Mouse (Mus musculus) CD4-positive naive resting alpha-beta T cell, adult 76 days (primary cell): ENCODE measurements around the gene Tcf23. TPM values are rescaled to one million over a fixed set of nuclear protein-coding genes. Genes with fewer than 3 reads are reported as not detected.

ENCODE experiments used
- total RNA-seq: library from RNA; stranded (reverse); gene quantifications from one replicate; pipeline ENCODE4 v1.2.4, GENCODE M21; 2023

Gene Tcf23
- total RNA-seq: not detected

DNA sequence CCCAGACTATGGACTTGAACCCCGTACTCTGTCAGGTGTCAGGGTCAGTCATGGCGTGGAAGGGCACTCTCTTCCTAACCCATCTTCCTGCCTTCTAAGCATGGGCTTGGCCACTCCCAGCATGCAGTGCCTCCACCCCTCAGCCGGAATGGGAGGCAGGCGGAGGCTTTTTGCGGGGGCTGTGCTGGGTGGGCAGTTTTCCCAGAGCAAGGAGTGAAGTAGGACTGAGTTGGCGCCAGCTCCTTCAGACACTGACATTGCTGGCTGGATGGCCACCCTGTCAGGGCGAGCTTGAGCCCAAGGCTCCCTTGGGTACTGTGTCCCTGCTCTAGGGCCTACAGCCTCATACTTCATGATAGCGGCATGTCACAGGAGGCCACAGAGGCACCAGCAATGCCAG is at the start of gene Tcf23:
Gene Tcf23 (plus strand): TSS at position 247 of the 400 bp plus-strand sequence.

DNA sequence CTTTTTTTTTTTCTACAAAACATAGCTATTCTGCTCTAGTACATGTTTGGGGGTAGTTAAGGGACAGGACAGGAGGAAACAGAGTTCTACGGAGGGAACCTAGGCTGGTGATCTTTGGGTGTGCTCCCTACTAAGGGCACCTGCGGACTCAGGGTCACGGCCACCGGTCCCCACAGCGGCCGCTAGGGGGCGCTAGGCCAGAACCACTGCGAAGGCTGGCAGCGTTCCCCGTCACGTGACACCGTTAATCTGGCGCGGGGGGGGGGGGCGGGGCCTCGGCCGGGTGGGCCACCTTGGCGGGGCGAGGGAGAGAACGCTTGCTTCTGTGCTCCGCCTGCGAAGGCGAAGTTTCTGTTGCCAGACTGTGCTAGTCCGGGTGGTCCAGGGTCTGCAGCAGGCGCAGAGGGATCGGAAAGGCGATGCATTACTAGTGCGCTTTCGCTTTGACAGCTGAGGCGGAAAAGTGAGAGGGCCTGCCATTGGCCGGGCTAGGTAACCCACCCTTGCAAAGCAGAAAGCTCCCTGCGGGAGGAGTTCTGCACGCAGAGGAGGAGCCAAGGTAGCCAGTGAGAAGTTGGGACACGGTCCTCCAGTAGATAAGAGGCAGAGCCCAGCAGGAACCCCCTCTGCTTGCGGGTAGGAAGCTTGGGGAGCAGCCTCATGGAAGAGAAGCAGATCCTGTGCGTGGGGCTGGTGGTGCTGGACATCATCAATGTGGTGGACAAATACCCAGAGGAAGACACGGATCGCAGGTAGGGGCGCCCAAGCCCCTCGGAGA is 47.0 kb upstream of the Tcf23 start, which contains the start of gene Khk:
Gene Khk (plus strand): TSS at position 176 of the 778 bp plus-strand sequence.

DNA sequence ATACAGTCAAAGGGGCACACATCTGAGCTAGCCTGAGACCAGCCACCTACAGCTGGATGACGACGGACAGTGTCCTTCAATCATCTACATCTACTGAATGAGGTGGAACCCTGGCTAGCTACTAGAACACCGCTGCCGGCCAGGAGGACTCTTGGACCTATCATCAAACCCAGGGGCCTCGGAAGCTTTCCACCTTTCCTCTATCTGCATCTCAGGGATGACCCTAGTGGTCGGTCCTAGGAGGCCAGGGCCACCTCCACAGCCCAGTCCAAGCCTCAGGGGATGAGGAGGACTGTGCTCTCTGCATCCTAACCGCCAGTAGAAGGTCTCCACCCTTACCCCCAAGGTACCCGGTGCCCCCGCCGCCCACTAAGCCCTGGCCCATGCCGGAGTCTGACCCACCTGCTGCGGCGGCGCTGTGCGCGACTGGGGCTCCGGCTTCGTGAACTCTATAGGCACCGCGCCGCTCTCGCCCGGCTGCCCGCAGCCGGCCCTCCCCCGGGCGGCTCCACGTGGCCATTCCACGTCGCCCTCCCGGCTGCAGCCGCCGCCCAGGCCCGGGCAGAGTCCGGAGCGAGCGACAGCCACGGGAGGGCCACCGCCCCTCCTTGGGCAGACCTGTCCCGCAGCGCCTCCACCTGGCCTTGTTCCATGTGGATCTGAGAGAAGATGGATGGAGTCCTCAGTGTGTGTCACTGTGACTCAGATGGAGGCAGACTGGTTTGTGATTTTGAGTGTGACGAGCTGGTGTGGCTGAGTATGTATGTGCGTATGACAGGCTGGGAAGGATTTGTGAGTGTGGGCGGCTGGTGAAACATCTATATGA is 23.3 kb upstream of the Tcf23 start, which contains the start of gene Cgref1:
Gene Cgref1 (minus strand): TSS at position 636 of the 826 bp plus-strand sequence.

DNA sequence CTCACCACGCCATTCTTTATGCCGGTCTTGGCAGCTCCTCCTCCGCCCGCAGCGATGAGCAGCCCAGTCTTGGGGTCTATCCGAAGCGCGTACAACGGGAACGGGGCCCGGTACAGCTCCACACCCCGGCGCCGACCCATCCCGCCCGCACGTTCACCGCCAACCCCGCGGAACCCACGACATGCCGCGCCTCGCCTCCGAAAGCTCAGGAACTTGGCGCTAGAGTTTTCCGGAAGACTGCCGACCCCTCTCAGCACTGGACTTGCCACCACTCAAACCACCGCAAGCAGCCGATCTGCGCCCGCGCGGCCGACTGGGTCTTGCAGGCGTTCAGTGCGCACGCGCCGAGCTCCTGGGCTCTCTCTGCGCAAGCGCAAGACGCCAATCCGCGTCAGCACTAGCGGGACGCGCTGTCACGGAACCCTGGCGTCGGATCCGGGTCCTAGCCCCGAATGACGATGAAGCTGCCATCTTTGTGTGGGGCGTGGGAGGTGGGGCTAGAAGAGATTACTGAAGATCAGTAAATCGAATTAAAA is 8.4 kb upstream of the Tcf23 start, which contains the start of gene Preb:
Gene Preb (minus strand): TSS at position 396 of the 536 bp plus-strand sequence.

Other genes starting within 250 kb of the Tcf23 start
- 11.1 TPM for gene Mapre3, start 154.0 kb upstream of the Tcf23 start, total RNA-seq
- gene Tmem214, start 100.7 kb upstream of the Tcf23 start, total RNA-seq: 37.7 TPM
- gene Agbl5, start 80.0 kb upstream of the Tcf23 start, total RNA-seq: 12.3 TPM
- gene Ost4, start 60.9 kb upstream of the Tcf23 start, total RNA-seq: 150 TPM
- 5.5 TPM for gene Emilin1, start 55.3 kb upstream of the Tcf23 start, total RNA-seq
- gene Khk, start 47.2 kb upstream of the Tcf23 start, total RNA-seq: 14.2 TPM
- not detected for gene Cgref1, start 23.1 kb upstream of the Tcf23 start, total RNA-seq
- 163 TPM for gene Preb, start 8.3 kb upstream of the Tcf23 start, total RNA-seq
- gene Atraid, start 79.7 kb downstream of the Tcf23 start, total RNA-seq: 32.9 TPM
- 9.5 TPM for gene Slc5a6, start 80.3 kb downstream of the Tcf23 start, total RNA-seq
- gene Cad, start 86.1 kb downstream of the Tcf23 start, total RNA-seq: 50.3 TPM
- not detected for gene Dnajc5g, start 137.6 kb downstream of the Tcf23 start, total RNA-seq
- 1.3 TPM for gene Slc30a3, start 139.6 kb downstream of the Tcf23 start, total RNA-seq
- gene Trim54, start 148.1 kb downstream of the Tcf23 start, total RNA-seq: not detected
- gene Ucn, start 170.2 kb downstream of the Tcf23 start, total RNA-seq: not detected
- gene Mpv17, start 185.6 kb downstream of the Tcf23 start, total RNA-seq: 18.9 TPM
- gene Gm29609, start 211.2 kb downstream of the Tcf23 start, total RNA-seq: 5.2 TPM
- gene Gtf3c2, start 211.5 kb downstream of the Tcf23 start, total RNA-seq: 168 TPM
- 68.5 TPM for gene Snx17, start 224.6 kb downstream of the Tcf23 start, total RNA-seq
- 36.4 TPM for gene Eif2b4, start 224.8 kb downstream of the Tcf23 start, total RNA-seq
- 27.9 TPM for gene Zfp513, start 233.6 kb downstream of the Tcf23 start, total RNA-seq